Mouse (Mus musculus) myocyte (in vitro differentiated cells): ENCODE results near the gene Caln1. TPM values are rescaled to one million over a fixed set of nuclear protein-coding genes. Genes with fewer than 3 reads are reported as not detected.

ENCODE experiments used
- H3K27me3 ChIP-seq: one replicate; pipeline ENCODE4 v1.6.1; 2011; ENCODE audit not compliant: control insufficient read depth, insufficient read depth, insufficient read length
- H3K36me3 ChIP-seq: one replicate; pipeline ENCODE4 v1.6.1; 2011; ENCODE audit not compliant: control insufficient read depth, insufficient read depth
- H3K4me2 ChIP-seq: one replicate; pipeline ENCODE4 v1.6.1; 2011; ENCODE audit warnings: low read depth, control low read depth
- H3K4me3 ChIP-seq: one replicate; pipeline ENCODE4 v1.5.1; 2011; ENCODE audit warnings: mild to moderate bottlenecking, control low read depth, moderate library complexity
- H3K79me2 ChIP-seq: one replicate; pipeline ENCODE4 v1.6.1; 2011; ENCODE audit not compliant: control insufficient read depth, insufficient read depth
- H3ac ChIP-seq: one replicate; pipeline ENCODE4 v1.6.1; 2011; ENCODE audit not compliant: control insufficient read depth, insufficient read length
- CEBPB ChIP-seq: IDR thresholded peaks from 2 replicates; pipeline ENCODE4 v1.6.1; 2011; ENCODE audit warnings: mild to moderate bottlenecking, moderate library complexity; ENCODE audit not compliant: poor library complexity, insufficient read depth, severe bottlenecking
- E2F4 ChIP-seq: IDR thresholded peaks from one replicate; pipeline ENCODE4 v1.6.1; 2011; ENCODE audit warnings: mild to moderate bottlenecking, control low read depth, moderate library complexity; ENCODE audit not compliant: insufficient read depth
- MAX ChIP-seq: IDR thresholded peaks from one replicate; pipeline ENCODE4 v1.6.1; 2011; ENCODE audit warnings: low read depth, mild to moderate bottlenecking, control low read depth
- MYOD1 ChIP-seq, 3 experiments: IDR thresholded peaks; one replicate each; pipeline ENCODE4 v1.6.1; 2011; ENCODE audit warnings: control low read depth in 2 of 3, low read depth in 2 of 3, mild to moderate bottlenecking in 2 of 3, moderate library complexity in 1 of 3; ENCODE audit not compliant: insufficient read length in 2 of 3, control insufficient read depth in 1 of 3
- MYOG ChIP-seq, 3 experiments: IDR thresholded peaks; one replicate each; pipeline ENCODE4 v1.6.1; 2011; ENCODE audit warnings: control low read depth in 2 of 3, low read depth in 2 of 3, mild to moderate bottlenecking in 2 of 3; ENCODE audit not compliant: insufficient read length in 2 of 3, control insufficient read depth in 1 of 3, insufficient read depth in 1 of 3
- POLR2A ChIP-seq: IDR thresholded peaks from one replicate; pipeline ENCODE4 v1.6.1; 2011; ENCODE audit warnings: low read depth, mild to moderate bottlenecking, control low read depth, moderate library complexity; ENCODE audit not compliant: insufficient read length
- POLR2AphosphoS2 ChIP-seq: IDR thresholded peaks from one replicate; pipeline ENCODE4 v1.6.1; 2011; ENCODE audit warnings: low read depth, control low read depth; ENCODE audit not compliant: insufficient read length
- REST ChIP-seq: IDR thresholded peaks from one replicate; pipeline ENCODE4 v1.6.1; 2011; ENCODE audit warnings: mild to moderate bottlenecking, control low read depth, moderate library complexity; ENCODE audit not compliant: insufficient read depth, insufficient read length
- SRF ChIP-seq: IDR thresholded peaks from one replicate; pipeline ENCODE4 v1.6.1; 2011; ENCODE audit warnings: low read depth; ENCODE audit not compliant: control insufficient read depth, insufficient read length
- TCF12 ChIP-seq: IDR thresholded peaks from one replicate; pipeline ENCODE4 v1.6.1; 2011; ENCODE audit warnings: mild to moderate bottlenecking, control low read depth; ENCODE audit not compliant: poor library complexity, insufficient read depth, severe bottlenecking
- TCF3 ChIP-seq: IDR thresholded peaks from one replicate; pipeline ENCODE4 v1.6.1; 2011; ENCODE audit warnings: low read depth, control low read depth; ENCODE audit not compliant: insufficient read length
- USF1 ChIP-seq: IDR thresholded peaks from one replicate; pipeline ENCODE4 v1.6.1; 2011; ENCODE audit warnings: low read depth, mild to moderate bottlenecking, control low read depth, moderate library complexity
- polyA plus RNA-seq: library from polyadenylated mRNA; unstranded; fragments of >200 nt; fragmentation: generic; extraction: Trizol; gene quantifications from one replicate; pipeline ENCODE4 v1.2.1, GENCODE M21; 2012; ENCODE audit warnings: missing spikeins

Gene Caln1
- polyA plus RNA-seq, 1 experiment = not detected

DNA sequence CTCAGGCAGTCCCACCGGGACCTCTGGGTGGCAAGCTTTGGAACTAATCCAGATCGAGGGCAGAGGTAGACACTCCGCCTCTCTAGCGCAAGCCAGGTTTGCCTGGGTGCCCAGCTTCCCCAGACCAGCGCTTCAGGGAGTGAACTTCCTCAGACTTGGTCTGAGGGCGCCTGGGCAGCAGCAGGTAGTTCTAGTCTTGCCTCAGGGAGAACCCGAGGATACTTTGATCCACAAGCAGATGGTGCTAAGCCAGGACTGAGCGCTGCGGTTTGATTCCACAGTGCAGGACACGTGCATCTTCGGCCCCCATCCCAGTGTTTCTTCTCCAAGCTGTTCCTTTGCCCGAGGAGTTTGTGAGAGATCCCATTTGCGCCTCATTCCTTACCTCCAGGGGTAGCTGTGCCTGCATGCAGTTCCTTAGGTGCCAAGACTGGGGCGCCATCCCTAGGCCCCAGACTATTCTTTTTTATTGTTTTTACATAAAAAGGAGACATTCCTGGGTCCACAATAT, 80.8 kb downstream of the Caln1 start:
- Histone ChIP-seq H3K27me3 (no peaks in the 10 kb centered on the region), H3K4me3 (no peak overlapping the region), H3K79me2 (no peaks in the 10 kb centered on the region), H3K36me3 (no peaks in the 10 kb centered on the region), H3ac (no peak overlapping the region), H3K4me2 (no peak overlapping the region)
- TF ChIP-seq MAX (no peak), SRF (no peak), TCF3 (no peak), POLR2AphosphoS2 (no peak), CEBPB (no peak), TCF12 (no peak), MYOG (IDR thresholded peaks at IDR 0.05; ENCODE audit: control insufficient read depth in 1 of 3, insufficient read depth in 1 of 3, insufficient read length in 2 of 3, low read depth in 2 of 3) (no peak), POLR2A (no peak)

DNA sequence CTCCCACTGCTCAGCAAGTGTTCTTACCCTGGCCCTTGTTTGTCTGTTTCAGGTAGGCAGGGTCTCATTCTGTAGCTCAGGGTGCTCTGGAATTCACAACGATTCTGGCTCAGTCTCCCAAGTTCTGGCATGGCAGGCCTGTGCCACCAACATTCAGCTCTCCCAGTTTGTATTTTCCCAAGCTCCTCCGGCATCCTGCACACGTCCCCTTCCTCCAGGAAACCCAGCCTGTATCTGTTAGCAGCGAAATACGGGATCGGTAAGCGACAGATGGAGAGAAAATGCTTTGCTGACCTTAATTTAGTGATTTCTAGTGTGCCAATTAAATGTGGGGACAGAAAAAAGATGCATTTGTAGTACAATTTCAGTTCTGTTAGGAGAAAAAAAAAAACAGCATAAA, 88.8 kb downstream of the Caln1 start:
- TF ChIP-seq CEBPB (no peak), MAX (no peak), TCF3 (no peak), USF1 (no peak), POLR2A (no peak), E2F4 (no peak), MYOG (IDR thresholded peaks at IDR 0.05; ENCODE audit: control insufficient read depth in 1 of 3, insufficient read depth in 1 of 3, insufficient read length in 2 of 3, low read depth in 2 of 3) (no peak), TCF12 (no peak), REST (no peak), POLR2AphosphoS2 (no peak), SRF (no peak), MYOD1 (IDR thresholded peaks at IDR 0.05; ENCODE audit: control insufficient read depth in 1 of 3, insufficient read length in 2 of 3, low read depth in 2 of 3) (no peak)
- no peak overlapping the region for H3K4me2 ChIP-seq
- H3K36me3 ChIP-seq = no peaks in the 10 kb centered on the region
- H3K27me3 ChIP-seq = no peaks in the 10 kb centered on the region
- no peak overlapping the region for H3K4me3 ChIP-seq
- no peaks in the 10 kb centered on the region for H3K79me2 ChIP-seq
- H3ac ChIP-seq = no peak overlapping the region

DNA sequence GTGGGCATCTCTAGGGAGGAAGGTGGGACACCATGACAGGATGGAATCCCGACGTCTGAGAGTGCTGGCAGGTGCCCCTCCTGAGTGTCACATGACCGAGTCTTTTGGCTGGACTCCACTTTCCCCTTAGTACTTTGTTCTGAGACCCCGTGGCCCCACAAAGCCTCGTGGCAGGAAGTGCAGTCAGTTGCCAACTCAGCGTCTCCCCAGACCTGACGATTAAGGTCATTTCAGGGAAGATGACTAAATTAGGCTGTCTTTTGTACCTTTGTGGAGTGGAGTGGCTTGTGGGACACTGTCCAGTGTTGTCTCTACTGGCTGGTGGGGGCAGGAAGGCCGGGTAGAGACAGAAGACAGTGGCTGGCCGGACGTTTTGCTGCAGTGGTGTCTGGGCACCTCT, 103.0 kb downstream of the Caln1 start:
- no peaks in the 10 kb centered on the region for H3K36me3 ChIP-seq
- no peaks in the 10 kb centered on the region for H3K27me3 ChIP-seq
- no peak overlapping the region for H3K4me3 ChIP-seq
- TF ChIP-seq MYOD1 (IDR thresholded peaks at IDR 0.05; ENCODE audit: control insufficient read depth in 1 of 3, insufficient read length in 2 of 3, low read depth in 2 of 3) (no peak), MYOG (IDR thresholded peaks at IDR 0.05; ENCODE audit: control insufficient read depth in 1 of 3, insufficient read depth in 1 of 3, insufficient read length in 2 of 3, low read depth in 2 of 3) (no peak), REST (no peak), TCF3 (no peak), E2F4 (no peak), POLR2A (no peak), TCF12 (no peak), USF1 (no peak), POLR2AphosphoS2 (no peak), MAX (no peak), SRF (no peak), CEBPB (no peak)
- no peaks in the 10 kb centered on the region for H3K79me2 ChIP-seq
- H3K4me2 ChIP-seq = no peak overlapping the region
- no peak overlapping the region for H3ac ChIP-seq

DNA sequence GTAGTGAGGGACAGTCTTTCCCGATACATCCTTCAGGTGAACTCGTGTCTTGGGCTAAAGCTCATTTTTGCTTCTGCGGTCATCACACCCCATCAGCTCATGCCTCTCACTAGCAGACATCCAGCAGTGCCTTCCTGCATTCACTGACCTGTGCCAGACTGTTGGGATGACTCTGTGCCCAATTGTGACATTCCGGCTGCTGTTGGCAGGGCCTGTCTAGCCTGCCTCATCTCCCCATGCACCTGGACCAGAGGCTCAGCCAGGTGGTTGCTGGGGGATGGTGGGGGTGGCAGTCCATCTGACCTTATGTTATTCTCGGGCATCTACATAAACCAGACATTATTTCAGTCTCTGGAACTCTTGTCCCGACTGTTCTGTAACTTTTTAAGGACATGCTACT, 105.6 kb downstream of the Caln1 start:
- H3K79me2 ChIP-seq = no peaks in the 10 kb centered on the region
- no peak overlapping the region for H3K4me3 ChIP-seq
- no peak for TF ChIP-seq REST
- no peak for TF ChIP-seq SRF
- TF ChIP-seq E2F4 = no peak
- no peaks in the 10 kb centered on the region for H3K27me3 ChIP-seq
- no peak overlapping the region for H3ac ChIP-seq
- H3K36me3 ChIP-seq = no peaks in the 10 kb centered on the region
- H3K4me2 ChIP-seq = no peak overlapping the region

DNA sequence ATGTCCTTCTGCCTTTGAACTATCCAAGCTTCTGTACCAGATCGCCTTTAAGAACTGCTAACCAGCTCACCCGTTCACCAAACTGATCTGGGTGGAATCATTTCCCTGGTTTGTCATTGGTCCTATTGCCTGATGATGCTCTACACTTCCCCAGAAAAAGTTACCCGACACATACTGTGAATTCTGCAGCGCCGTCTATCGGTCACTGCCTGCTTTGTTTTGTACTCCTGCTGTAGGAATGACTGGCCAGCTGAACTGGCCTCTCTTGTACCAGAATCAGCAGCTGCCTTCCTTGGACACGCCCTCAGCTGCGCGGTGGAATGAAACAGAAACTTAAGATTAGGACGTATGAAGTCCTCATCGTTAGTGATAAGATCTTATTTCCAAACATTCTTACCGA, 107.5 kb downstream of the Caln1 start:
- H3K36me3 ChIP-seq = no peaks in the 10 kb centered on the region

More for the DNA sequence above, 107.5 kb downstream of the Caln1 start:
- TF ChIP-seq MAX (no peak), USF1 (no peak), TCF3 (no peak), MYOG (IDR thresholded peaks at IDR 0.05; ENCODE audit: control insufficient read depth in 1 of 3, insufficient read depth in 1 of 3, insufficient read length in 2 of 3, low read depth in 2 of 3) (no peak)
- no peak overlapping the region for H3ac ChIP-seq
- H3K79me2 ChIP-seq = no peaks in the 10 kb centered on the region
- H3K27me3 ChIP-seq = no peaks in the 10 kb centered on the region
- no peak overlapping the region for H3K4me3 ChIP-seq
- no peak overlapping the region for H3K4me2 ChIP-seq
